Mouse (Mus musculus) bone marrow, adult 2 months (tissue): ENCODE results near the gene Npm1.

Experiments
- CTCF ChIP-seq: fragments of 200-500 bp; IDR thresholded peaks from 2 replicates; pipeline ENCODE4 v1.5.1; 2011; ENCODE audit warnings: low read length, control low read depth; ENCODE audit not compliant: control insufficient read depth, insufficient read depth
- POLR2A ChIP-seq: fragments of 200-500 bp; IDR thresholded peaks from 2 replicates; pipeline ENCODE4 v1.6.1; 2011; ENCODE audit warnings: low read depth, mild to moderate bottlenecking, control low read depth, low read length, borderline replicate concordance; ENCODE audit not compliant: control insufficient read depth

GRCm38 (mm10) chr11:33119116-33119515 is 43.9 kb downstream of the Npm1 start:
- TF ChIP-seq CTCF (no peak), POLR2A (no peak)
